Mouse (Mus musculus): ENCODE measurements around the gene Tlr12.
A peak's percentile ranks its signal among the peaks of the same experiment; 100 is the strongest.
"Not testable (repeated sequence)": the region's sequence is repeated elsewhere in the genome, so short reads cannot be mapped to it uniquely, and the experiment has no call there.

The Tlr12 gene

GRCm38 (mm10) chr4:128618246-128618911 lies at the start of gene Tlr12:
Gene Tlr12, minus strand, starts transcription at chr4:128618619.
- DNase-seq, result peak in 1 of 2 experiments; percentile 37

DNA sequence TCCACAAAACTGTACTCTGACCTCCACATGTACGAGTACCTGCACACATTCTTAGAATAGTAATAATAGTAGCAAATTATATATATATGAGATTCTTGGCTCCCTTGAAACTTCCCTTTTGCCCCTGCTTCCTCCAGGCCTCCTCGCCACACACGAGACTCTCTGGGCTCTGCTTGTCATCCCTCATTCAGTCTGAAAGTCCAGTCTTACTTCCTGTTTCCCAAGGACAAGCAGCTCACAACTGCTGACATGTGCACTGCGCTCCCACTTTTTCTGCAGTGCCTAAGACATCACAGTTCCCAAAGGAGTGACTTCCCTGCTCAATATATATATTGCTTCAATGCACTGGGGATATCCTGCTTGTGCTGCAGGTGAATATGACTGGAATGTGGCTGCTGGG lies 48.8 kb upstream of the Tlr12 start:
- DNase-seq, result not testable (repeated sequence)

DNA sequence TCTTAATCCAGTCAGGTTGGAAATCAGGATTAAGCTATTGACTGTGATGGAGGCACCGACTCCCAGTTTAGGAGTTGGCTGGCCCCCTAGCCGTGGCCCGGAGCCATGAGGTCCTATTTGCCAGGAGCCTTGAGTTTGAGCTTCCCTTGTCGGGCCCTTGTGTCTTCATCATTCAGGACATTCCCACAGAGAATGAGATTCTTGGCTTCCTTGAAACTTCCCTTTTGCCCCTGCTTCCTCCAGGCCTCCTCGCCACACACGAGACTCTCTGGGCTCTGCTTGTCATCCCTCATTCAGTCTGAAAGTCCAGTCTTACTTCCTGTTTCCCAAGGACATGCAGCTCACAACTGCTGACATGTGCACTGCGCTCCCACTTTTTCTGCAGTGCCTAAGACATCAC lies 47.9 kb upstream of the Tlr12 start:
- not testable (repeated sequence) for DNase-seq

- no peak for DNase-seq
Measured at GRCm38 (mm10) chr4:128664002-128664401, 45.6 kb upstream of the Tlr12 start.

DNA sequence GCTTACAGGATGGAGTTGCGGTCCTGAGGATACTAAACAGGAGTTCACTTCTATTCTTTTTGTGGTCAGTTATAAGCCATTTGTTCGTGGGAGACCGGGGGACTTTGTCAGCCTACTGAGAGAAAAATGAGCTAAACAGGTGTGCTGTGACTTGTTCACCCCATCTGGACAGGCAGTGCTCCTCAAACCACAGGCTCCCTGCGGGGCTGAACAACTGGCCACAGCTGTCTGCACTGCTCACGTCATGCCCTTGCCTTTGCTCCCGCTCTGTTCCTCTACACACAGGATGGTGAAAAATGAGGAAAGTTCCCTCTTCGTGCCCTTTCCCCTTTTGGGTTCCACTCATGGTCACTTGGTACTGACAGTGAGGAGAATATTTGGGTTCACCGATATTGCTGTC lies 42.6 kb upstream of the Tlr12 start:
- no peak for DNase-seq

- no peak for DNase-seq
Measured at GRCm38 (mm10) chr4:128660196-128660595, 41.8 kb upstream of the Tlr12 start.

DNA sequence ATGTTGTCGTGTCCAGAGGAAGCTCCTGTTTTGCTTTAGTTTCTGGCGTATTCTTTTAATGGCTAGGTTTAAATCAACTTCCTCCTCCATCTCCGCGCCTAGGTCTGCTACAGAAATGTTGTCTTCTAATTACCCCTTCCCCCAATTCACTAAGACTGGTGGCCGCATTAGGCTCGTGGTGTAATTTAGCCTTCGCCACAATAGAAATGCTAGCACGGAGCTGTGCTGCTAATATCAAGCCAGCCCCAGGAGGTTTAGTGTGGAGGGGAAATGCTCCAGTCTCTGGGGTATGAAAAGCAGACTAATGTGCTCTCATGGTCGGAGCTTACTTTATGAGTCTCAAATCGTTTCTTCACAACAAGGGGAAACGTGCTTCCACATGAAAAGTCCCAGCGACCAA lies 37.0 kb upstream of the Tlr12 start:
- no peak for DNase-seq

DNA sequence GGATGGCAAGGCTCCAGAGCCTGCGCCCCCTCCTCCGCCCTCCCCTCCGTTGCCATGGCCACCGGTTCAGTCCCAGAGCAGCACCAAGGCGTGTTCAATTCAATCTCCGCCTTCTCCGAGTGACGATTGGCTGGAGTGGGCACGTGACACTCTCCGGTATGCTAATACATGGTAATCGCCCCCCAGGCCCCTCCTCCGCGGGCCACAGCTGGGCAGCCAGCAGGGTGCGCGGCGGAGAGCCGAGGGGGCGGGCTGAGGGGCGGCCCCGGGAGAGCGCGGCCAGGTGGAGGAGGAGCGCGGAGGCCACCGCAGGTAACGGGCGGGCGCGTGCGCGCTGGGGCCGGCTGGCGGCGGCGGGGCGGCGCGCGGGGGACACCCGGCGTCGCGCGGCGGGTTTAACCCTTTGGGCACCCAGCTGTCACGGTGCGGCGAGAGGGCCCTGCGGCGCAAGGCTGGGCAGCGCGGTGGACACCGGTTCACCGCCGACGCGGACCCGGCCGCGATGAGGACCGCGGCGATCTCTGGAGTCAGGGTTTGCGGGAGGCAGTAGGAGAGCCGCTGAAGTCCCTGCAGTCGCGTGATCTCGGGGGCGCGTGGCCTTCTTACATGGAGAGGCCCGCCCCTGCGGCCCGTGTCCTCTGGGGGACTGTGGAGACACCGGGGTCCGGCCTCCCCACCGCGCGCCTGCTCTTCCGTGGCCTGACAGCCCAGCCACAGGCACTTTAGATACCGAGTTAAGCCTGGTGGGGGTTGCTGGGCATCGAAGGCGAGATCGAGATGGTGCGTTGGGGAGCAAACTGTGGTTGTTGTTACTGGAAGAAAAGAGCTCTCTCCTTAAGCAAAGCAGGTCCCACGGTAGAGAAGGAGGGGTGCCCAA lies 36.3 kb upstream of the Tlr12 start, which contains the start of gene Phc2:
Gene Phc2 (plus strand): TSS at position 198 of the 877 bp plus-strand sequence.
- peak; percentile 93 to 94 for DNase-seq

DNA sequence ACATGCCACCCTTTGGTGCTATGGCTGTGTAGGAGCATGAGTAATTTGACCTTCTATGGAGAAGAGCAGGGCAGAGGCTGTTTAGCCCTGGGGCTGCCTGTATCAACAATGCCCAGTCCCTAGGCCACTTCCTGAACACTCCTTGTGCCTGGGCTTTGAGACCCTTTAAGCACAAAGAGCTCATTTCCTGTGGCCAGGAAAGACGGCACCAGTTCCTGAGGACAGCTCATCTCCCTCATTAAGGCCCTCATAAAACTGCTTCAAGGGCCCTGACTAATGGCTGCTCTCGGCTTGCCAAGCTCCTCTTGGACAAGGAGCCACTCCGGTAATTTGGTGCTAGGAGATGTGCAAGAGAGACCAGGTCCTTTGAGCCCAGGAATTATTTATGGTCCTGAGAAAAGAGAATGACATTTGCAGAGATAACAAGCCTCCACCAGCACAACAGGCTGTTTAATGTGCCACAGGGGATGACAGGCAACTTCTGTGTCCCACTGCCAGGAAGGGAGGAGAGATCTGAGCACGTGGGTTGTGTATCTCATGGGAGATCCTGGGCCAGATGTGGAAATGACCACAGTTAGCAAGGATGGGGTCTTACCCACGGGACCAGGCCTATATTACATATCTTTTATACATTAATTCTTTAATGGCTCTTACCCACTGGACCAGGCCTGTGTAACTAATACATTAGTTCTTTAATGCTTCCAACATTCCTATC lies 34.3 kb upstream of the Tlr12 start:
- DNase-seq, result no peak

GRCm38 (mm10) chr4:128651530-128651929 lies 33.1 kb upstream of the Tlr12 start:
- DNase-seq, result no peak

GRCm38 (mm10) chr4:128648567-128649255 lies 30.3 kb upstream of the Tlr12 start:
- no peak for DNase-seq

DNA sequence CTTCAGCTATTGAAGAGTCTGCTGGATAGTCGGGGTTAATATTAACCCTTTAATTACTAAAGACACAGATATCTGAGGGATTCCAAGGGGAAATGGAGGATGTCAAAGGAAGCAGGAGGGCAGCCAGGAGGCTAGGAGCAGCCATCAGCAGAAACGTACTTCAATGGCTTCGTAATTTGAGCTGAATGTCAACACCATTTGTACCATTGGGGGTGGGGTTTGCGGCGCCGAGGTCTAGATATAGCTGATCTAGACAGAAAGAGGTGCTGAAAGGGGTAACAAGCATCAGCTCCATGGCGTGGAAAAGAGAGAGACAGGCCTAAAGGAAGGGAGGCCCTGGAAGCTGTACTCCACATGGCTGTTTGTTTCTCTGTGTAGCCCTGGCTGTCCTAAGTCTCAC lies 28.3 kb upstream of the Tlr12 start:
- no peak for DNase-seq

- DNase-seq, result no peak
Measured at GRCm38 (mm10) chr4:128645896-128646295, 27.5 kb upstream of the Tlr12 start.

DNA sequence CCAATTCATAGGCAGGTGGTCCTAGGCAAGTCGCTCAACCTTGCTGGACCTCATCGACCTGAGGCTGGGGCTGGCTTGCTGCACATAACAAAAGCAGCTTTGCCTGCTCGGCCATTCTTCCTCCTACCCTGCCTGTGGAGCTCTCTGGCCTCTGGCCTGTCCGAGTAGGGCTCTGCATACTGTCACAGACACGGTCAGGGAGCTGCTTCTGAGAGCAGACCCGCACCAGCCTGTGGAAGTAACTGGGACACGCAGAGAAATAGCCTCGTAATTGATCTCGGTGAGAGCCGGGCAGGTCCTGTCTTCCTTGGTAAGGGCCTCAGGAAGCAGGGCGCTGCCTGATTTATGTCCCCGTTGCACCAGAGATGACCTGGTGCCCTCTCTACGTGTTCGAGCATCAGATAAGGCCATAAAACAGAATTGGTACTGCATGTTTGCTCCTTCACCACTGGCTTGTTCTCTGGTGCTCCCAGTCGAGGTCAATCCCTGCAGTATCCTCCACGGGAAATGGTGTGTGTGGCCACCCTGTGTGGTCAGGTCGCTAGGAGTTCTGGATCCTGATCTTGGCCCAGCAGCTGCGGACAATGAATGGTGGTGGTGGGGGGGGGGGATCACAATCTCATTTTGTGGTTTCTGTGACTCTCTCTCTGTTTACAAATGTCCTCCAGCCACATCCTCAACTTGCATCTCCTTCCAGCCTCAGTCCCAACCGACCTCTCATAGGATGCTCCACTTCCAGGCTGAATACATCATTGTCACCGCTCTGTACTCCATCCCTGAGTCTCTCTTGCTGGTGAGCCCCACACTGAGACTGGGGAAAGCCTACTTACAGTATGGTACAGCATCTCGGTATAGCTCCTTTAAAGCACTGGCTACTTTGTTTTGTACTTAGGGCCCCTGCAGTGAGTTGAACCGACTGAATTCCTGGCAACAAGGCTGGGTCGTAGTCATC lies 23.6 kb upstream of the Tlr12 start:
- DNase-seq, result no peak

DNA sequence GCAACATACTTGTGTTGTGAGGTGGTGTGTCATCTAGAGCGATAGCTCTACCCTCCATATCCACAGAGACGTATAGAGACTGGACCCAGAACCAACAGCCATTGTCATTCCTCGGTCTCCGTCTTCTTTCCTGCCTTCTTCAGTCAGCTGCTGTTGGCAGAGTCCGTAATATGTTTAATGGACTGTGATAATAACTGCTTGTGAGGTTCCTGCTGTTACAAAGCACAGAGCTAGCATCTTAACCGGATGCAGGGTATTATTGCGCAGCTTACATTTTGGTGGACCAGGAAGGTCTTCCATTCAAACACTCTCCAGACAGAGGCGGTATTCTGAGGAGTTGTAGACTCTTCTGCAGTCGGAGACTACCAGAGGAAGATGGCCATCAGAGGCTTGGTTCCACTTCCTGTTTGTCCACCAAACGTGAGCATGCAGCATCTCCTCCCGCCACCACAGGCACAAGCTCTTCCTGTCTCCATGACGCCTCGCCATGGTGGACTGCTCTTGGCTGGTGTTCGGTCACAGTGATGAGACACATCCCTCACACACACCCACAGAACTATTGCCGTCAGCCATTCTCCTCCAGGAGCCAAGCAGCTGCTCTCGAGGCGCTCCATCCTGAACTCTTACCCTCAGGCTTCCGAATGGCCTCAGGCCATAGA lies 20.0 kb upstream of the Tlr12 start:
- no peak for DNase-seq

GRCm38 (mm10) chr4:128637250-128637649 lies 18.8 kb upstream of the Tlr12 start:
- DNase-seq, result no peak

DNA sequence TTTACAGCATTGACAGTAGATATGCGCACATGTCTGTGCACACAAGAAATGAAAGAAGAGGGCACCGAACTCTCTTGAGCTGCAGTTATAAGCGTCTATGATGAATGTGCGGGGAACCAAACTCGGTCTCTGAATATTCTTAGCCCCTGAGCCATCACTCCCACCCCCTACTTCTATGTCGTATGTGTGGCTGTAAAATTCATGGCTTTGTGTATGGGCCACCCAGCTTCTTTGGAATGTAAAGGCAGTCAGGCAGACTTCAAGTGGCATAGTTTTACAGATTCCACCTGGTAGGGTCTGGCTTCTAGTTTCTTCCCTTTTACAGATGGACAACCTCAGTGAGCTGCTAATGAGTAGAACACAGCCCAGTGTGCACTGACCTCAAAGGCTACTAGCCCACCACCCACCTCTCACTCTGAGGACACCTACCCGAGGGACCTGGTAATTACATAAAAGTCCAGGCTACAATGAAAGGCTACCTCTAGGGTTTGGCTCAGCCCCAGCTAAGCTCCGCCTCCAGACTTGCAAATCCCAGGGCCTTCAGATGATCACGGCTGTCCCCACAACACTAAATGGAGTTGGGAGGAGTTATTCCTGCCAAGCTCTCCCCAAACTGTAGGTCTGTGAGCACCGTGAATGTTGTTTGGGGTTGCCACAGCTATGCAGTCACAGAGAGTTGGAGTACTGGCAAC lies 17.6 kb upstream of the Tlr12 start:
- no peak for DNase-seq

- DNase-seq, result no peak
Measured at GRCm38 (mm10) chr4:128635451-128635850, 17.0 kb upstream of the Tlr12 start.

DNA sequence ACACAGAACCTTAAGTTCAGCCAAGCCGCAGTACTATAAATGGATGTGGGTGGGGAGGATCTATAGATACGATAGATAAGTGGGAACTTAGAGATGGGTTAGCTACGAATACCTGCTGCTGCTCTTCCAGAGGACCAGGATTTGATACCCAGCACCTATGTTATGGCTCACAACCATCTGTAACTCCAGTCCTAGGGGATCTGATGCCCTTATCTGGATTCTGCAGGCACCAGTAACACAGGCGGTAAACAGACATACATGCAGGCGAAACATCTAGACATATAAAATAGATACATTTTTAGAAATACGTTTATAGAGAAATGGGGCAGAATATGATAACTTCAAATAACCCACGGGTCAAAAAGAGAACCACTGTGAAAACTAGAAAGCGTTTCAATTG lies 2.7 kb upstream of the Tlr12 start:
- DNase-seq, result no peak

GRCm38 (mm10) chr4:128620572-128620971 lies 2.2 kb upstream of the Tlr12 start:
- no peak for DNase-seq
